Mouse (Mus musculus): ENCODE data around the gene Nckipsd.

The Nckipsd gene

GRCm38 (mm10) chr9:108805768-108806167, 2.4 kb upstream of the Nckipsd start:
- no peak for DNase-seq

GRCm38 (mm10) chr9:108806379-108806778, 1.8 kb upstream of the Nckipsd start:
- no peak for DNase-seq

GRCm38 (mm10) chr9:108806831-108807230, 1.3 kb upstream of the Nckipsd start:
- DNase-seq = no peak

GRCm38 (mm10) chr9:108807674-108808073, 494 bp upstream of the Nckipsd start:
- no peak for DNase-seq

- DNase-seq = no peak
Measured at GRCm38 (mm10) chr9:108809188-108809587, 1.0 kb downstream of the Nckipsd start.

GRCm38 (mm10) chr9:108809723-108810122, 1.6 kb downstream of the Nckipsd start:
- DNase-seq = no peak

- DNase-seq = no peak
Measured at GRCm38 (mm10) chr9:108810516-108810915, 2.3 kb downstream of the Nckipsd start.

- no peak for DNase-seq
Measured at GRCm38 (mm10) chr9:108815557-108815956, 7.4 kb downstream of the Nckipsd start.

GRCm38 (mm10) chr9:108819495-108819894, 11.3 kb downstream of the Nckipsd start:
- peak; percentile 39 to 56 for DNase-seq

GRCm38 (mm10) chr9:108820077-108820476, 11.9 kb downstream of the Nckipsd start:
- no peak for DNase-seq

- no peak for DNase-seq
Measured at GRCm38 (mm10) chr9:108824144-108824685, 16.0 kb downstream of the Nckipsd start.

- DNase-seq = no peak
Measured at GRCm38 (mm10) chr9:108824755-108825413, 16.7 kb downstream of the Nckipsd start.

- DNase-seq = peak in 1 of 2 experiments; percentile 21
Measured at GRCm38 (mm10) chr9:108825820-108826699, 17.9 kb downstream of the Nckipsd start, which contains the start of gene Celsr3. Celsr3 (plus strand) TSS chr9:108826320.

- DNase-seq = peak; percentile 74
Measured at GRCm38 (mm10) chr9:108826700-108827340, 18.7 kb downstream of the Nckipsd start.

GRCm38 (mm10) chr9:108827454-108827853, 19.3 kb downstream of the Nckipsd start:
- DNase-seq = peak in 1 of 2 experiments; percentile 16

GRCm38 (mm10) chr9:108827906-108828305, 19.7 kb downstream of the Nckipsd start:
- DNase-seq = no peak

- no peak for DNase-seq
Measured at GRCm38 (mm10) chr9:108831637-108832036, 23.5 kb downstream of the Nckipsd start.

GRCm38 (mm10) chr9:108832390-108833108, 24.4 kb downstream of the Nckipsd start:
- DNase-seq = peak; percentile 56 to 76

GRCm38 (mm10) chr9:108842989-108843388, 34.8 kb downstream of the Nckipsd start:
- DNase-seq = no peak

- no peak for DNase-seq
Measured at GRCm38 (mm10) chr9:108845390-108845789, 37.2 kb downstream of the Nckipsd start.

GRCm38 (mm10) chr9:108847374-108847773, 39.2 kb downstream of the Nckipsd start:
- no peak for DNase-seq

- DNase-seq = no peak
Measured at GRCm38 (mm10) chr9:108848419-108848818, 40.3 kb downstream of the Nckipsd start.
